Mouse (Mus musculus): ENCODE measurements around the gene Rps15.
A peak's percentile ranks its signal among the peaks of the same experiment; 100 is the strongest.

The Rps15 gene

GRCm38 (mm10) chr10:80260642-80261584 is 31.3 kb upstream of the Rps15 start, which contains the start of the genes Gamt and Dazap1:
TSS of gene Gamt (minus strand) at chr10:80261012.
TSS of gene Dazap1 (plus strand) at chr10:80261486.
- DNase-seq (ENCODE audit: low read depth, low spot score) = peak; percentile 97

- peak; percentile 94 for DNase-seq (ENCODE audit: low read depth, low spot score)
Observed at GRCm38 (mm10) chr10:80261585-80261968, 30.7 kb upstream of the Rps15 start.

- DNase-seq (ENCODE audit: low read depth, low spot score) = no peak
Observed at GRCm38 (mm10) chr10:80262169-80262568, 30.1 kb upstream of the Rps15 start.

- DNase-seq (ENCODE audit: low read depth, low spot score) = no peak
Observed at GRCm38 (mm10) chr10:80262776-80263365, 29.4 kb upstream of the Rps15 start.

GRCm38 (mm10) chr10:80264341-80265148 is 27.7 kb upstream of the Rps15 start:
- peak; percentile 100 for DNase-seq (ENCODE audit: low read depth, low spot score)

GRCm38 (mm10) chr10:80265149-80265486 is 27.1 kb upstream of the Rps15 start:
- no peak for DNase-seq (ENCODE audit: low read depth, low spot score)

GRCm38 (mm10) chr10:80270099-80270498 is 22.2 kb upstream of the Rps15 start:
- no peak for DNase-seq (ENCODE audit: low read depth, low spot score)

GRCm38 (mm10) chr10:80270734-80271181 is 21.5 kb upstream of the Rps15 start:
- no peak for DNase-seq (ENCODE audit: low read depth, low spot score)

GRCm38 (mm10) chr10:80271186-80271843 is 20.9 kb upstream of the Rps15 start:
- DNase-seq (ENCODE audit: low read depth, low spot score) = no peak

GRCm38 (mm10) chr10:80271870-80272585 is 20.2 kb upstream of the Rps15 start:
- no peak for DNase-seq (ENCODE audit: low read depth, low spot score)

GRCm38 (mm10) chr10:80273847-80274246 is 18.4 kb upstream of the Rps15 start:
- DNase-seq (ENCODE audit: low read depth, low spot score) = no peak

GRCm38 (mm10) chr10:80276238-80276637 is 16.0 kb upstream of the Rps15 start:
- no peak for DNase-seq (ENCODE audit: low read depth, low spot score)

- DNase-seq (ENCODE audit: low read depth, low spot score) = no peak
Observed at GRCm38 (mm10) chr10:80278390-80278789, 13.9 kb upstream of the Rps15 start.

GRCm38 (mm10) chr10:80279273-80279672 is 13.0 kb upstream of the Rps15 start:
- DNase-seq (ENCODE audit: low read depth, low spot score) = no peak

- DNase-seq (ENCODE audit: low read depth, low spot score) = no peak
Observed at GRCm38 (mm10) chr10:80281304-80281703, 10.9 kb upstream of the Rps15 start.

- DNase-seq (ENCODE audit: low read depth, low spot score) = peak; percentile 65
Observed at GRCm38 (mm10) chr10:80281921-80282371, 10.3 kb upstream of the Rps15 start.

GRCm38 (mm10) chr10:80282481-80283441 is 9.5 kb upstream of the Rps15 start:
- no peak for DNase-seq (ENCODE audit: low read depth, low spot score)

- no peak for DNase-seq (ENCODE audit: low read depth, low spot score)
Observed at GRCm38 (mm10) chr10:80285222-80286070, 6.8 kb upstream of the Rps15 start.

- no peak for DNase-seq (ENCODE audit: low read depth, low spot score)
Observed at GRCm38 (mm10) chr10:80288097-80288496, 4.2 kb upstream of the Rps15 start.
